Mouse (Mus musculus) heart, embryonic 15.5 days (tissue): ENCODE results near the gene Ciao2b. TPM values are rescaled to one million over a fixed set of nuclear protein-coding genes. Genes with fewer than 3 reads are reported as not detected.
A peak's percentile ranks its signal among the peaks of the same experiment; 100 is the strongest.
"Not testable (repeated sequence)": the region's sequence is repeated elsewhere in the genome, so short reads cannot be mapped to it uniquely, and the experiment has no call there.

Source experiments
- ATAC-seq: fragments of 200-750 bp; cut with Nextera tagmentation; replicated peaks from 2 replicates; pipeline ENCODE4 v1.8.0; 2017; ENCODE audit warnings: low read depth, moderate TSS enrichment; ENCODE audit not compliant: insufficient number of reproducible peaks, insufficient read depth, low FRiP score
- H3K27ac ChIP-seq: fragments of 300-500 bp; sonication (generic); 2 replicates; pipeline ENCODE4 v1.5.1; 2015; ENCODE audit warnings: mild to moderate bottlenecking, inconsistent platforms
- H3K27me3 ChIP-seq: fragments of 300-500 bp; sonication (generic); 2 replicates; pipeline ENCODE4 v1.6.1; 2015; ENCODE audit warnings: inconsistent platforms
- H3K36me3 ChIP-seq: fragments of 300-500 bp; sonication (generic); 2 replicates; pipeline ENCODE4 v1.6.1; 2015; ENCODE audit warnings: mild to moderate bottlenecking, inconsistent platforms
- H3K4me1 ChIP-seq: fragments of 300-500 bp; sonication (generic); replicated peaks from 2 replicates; pipeline ENCODE4 v1.6.1; 2015; ENCODE audit warnings: inconsistent platforms
- H3K4me2 ChIP-seq: fragments of 300-500 bp; sonication (generic); 2 replicates; pipeline ENCODE4 v1.6.1; 2015; ENCODE audit warnings: inconsistent platforms, mild to moderate bottlenecking, moderate library complexity
- H3K4me3 ChIP-seq: fragments of 300-500 bp; sonication (generic); 2 replicates; pipeline ENCODE4 v1.5.1; 2015; ENCODE audit warnings: mild to moderate bottlenecking, inconsistent platforms
- H3K9ac ChIP-seq: fragments of 300-500 bp; sonication (generic); 2 replicates; pipeline ENCODE4 v1.6.1; 2015; ENCODE audit warnings: mild to moderate bottlenecking, inconsistent platforms
- H3K9me3 ChIP-seq: fragments of 300-500 bp; sonication (generic); replicated peaks from 2 replicates; pipeline ENCODE4 v1.6.1; 2016; ENCODE audit warnings: inconsistent platforms
- WGBS: fragments of 180-500 bp; shearing (Covaris S2); methylation state at CpG from one replicate; pipeline ENCODE4 v1.1.7; 2015; ENCODE audit warnings: mixed read lengths; 5-methylcytosine and 5-hydroxymethylcytosine counted together
- polyA plus RNA-seq: library from polyadenylated mRNA; unstranded; fragments of >200 nt; fragmentation: Nextera tagmentation; extraction: Ambion mirVana; gene quantifications from 2 replicates; pipeline ENCODE4 v1.2.1, GENCODE M21; 2015

Gene Ciao2b
- 158 and 190 TPM in 2 replicates for polyA plus RNA-seq

DNA sequence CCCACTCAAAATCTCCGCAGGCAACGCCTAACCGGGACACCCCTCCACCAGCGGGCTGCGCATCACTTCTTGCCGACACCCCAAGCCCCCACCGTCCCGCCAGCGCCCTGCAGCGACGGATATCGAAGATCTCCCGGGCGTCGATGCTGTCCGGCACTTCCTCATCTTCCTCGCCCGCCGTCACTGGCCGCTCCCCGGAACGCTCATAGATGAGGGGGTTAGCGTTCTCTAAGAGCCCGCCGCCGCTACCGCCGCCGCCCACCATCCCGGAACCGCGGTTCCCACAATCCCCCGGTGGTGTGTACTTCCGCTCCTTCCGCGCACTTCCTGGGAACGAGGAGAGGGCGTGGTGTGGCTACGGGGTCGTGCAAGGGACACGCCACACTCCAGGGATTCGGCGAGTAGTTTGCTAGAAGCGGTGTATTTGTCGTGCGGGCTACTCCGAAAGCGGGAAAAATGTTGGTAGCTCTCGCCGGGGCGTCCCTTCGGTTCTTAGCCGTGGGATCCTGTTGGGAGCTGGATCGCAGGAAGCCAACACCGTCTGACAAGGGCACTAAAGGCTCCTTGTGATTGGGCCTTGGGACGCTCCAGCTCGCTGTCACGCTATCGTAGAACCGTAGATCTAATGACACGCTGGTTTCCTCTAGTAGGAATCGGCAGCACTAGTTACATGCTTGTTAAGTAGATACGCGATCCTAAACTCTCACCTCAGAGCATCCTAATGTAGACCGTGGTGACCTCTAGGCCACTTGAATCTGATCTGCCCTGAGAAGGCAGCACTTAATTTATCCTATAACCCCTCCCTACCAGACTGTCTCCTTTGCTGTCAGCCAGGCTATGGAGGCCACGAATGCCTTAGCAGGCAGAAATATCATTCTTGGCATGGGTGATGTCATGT, at the start of gene Ciao2b:
Gene Ciao2b, minus strand, starts transcription at position 540 of the 898 bp plus-strand sequence.
- H3K9me3 ChIP-seq, result no peaks in the 10 kb centered on the region
- peaks cover 19% of the 10 kb centered on the region for H3K4me1 ChIP-seq
- H3K4me3 ChIP-seq, result peak within 1 kb of the TSS; percentile 94
- H3K27me3 ChIP-seq, result no peaks in the 10 kb centered on the region
- H3K36me3 ChIP-seq, result peaks cover 21% of the 10 kb centered on the region; the same call in 1 of the 2 replicates
- peak; percentile 93 for ATAC-seq
- peak within 1 kb of the TSS; percentile 85 for H3K27ac ChIP-seq
- peak within 1 kb of the TSS; percentile 89 for H3K9ac ChIP-seq
- under 1% methylated on average over 66 of the region's 66 CpGs for WGBS
- H3K4me2 ChIP-seq, result peak within 1 kb of the TSS; percentile 89

DNA sequence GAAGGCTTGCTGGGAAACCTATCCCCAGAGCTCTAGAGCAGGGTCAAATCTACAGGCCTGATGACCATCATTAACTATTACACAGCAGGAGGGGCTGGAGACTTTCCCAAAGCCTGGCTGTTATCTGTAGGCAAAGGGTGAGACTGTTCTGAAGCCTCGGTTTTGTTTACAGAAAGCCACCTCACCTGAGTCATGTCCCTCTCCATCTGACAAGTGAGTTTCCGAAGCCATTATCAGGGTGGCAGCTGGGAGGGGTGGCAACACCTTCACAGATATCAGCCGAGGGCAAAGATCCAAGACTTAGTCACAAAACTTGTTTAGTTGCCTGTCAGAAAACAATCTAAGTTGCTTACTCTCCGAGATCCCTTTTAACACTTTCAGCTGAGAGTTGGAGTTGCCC, 46.7 kb upstream of the Ciao2b start:
- no peaks in the 10 kb centered on the region for H3K9me3 ChIP-seq
- no peak overlapping the region for H3K4me3 ChIP-seq
- no peaks in the 10 kb centered on the region for H3K27me3 ChIP-seq
- no peaks in the 10 kb centered on the region for H3K36me3 ChIP-seq
- WGBS, result 40% methylated on average over 4 of the region's 4 CpGs
- H3K4me2 ChIP-seq, result no peak overlapping the region
- ATAC-seq, result no peak
- no peak overlapping the region for H3K9ac ChIP-seq
- no peak overlapping the region for H3K27ac ChIP-seq
- H3K4me1 ChIP-seq, result no peaks in the 10 kb centered on the region

DNA sequence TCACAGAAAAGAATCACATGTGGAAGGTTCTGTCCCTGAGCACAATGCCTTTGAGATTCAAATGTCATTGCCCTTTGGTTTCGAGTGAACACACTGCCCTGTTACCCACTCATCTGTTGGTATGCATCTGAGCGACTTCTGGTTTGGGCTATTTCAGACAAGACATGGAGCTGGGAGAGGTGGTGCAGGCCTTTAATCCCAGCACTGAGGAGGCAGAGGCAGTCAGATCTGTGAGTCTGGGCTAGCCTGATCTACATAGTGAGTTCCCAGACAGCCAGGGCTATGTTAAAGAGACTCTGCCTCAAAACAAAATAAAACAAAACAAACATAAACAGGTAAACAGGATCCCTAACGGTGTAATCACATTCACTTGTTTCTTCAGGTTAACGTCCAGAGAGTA, 13.8 kb upstream of the Ciao2b start:
- Histone ChIP-seq H3K4me1 (no peaks in the 10 kb centered on the region), H3K4me2 (no peak overlapping the region), H3K27ac (no peak overlapping the region), H3K27me3 (0 out of 2 replicates have a peak, but pooled peaks cover 6% of the 10 kb centered on the region), H3K4me3 (no peak overlapping the region), H3K9me3 (no peaks in the 10 kb centered on the region), H3K36me3 (no peaks in the 10 kb centered on the region), H3K9ac (no peak overlapping the region)
- ATAC-seq, result no peak
- 70% methylated on average over 4 of the region's 4 CpGs for WGBS

DNA sequence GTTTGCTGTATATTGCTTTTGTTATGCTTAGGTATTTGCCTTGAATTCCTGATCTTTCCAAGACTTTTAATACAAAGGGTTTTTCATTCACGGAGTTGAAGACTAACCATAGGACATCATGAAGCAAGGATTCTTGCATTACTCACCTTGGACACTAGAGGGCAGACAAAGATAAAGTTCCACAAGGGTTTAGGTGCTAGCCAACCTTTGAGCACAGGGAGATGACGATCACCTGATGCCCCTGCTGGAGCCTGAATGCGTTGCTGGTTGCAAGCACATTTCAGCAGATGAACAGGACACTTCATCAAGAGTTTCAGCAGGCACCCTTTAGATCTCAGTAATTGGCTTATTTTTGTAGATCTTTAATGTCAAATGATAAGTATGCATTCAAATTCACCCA, 13.2 kb upstream of the Ciao2b start:
- Histone ChIP-seq H3K9me3 (no peaks in the 10 kb centered on the region), H3K4me2 (no peak overlapping the region), H3K36me3 (no peaks in the 10 kb centered on the region), H3K4me1 (no peaks in the 10 kb centered on the region), H3K27me3 (0 out of 2 replicates have a peak, but pooled peaks cover 6% of the 10 kb centered on the region), H3K27ac (no peak overlapping the region), H3K4me3 (no peak overlapping the region), H3K9ac (no peak overlapping the region)
- WGBS, result 4% methylated on average over 3 of the region's 3 CpGs
- ATAC-seq, result no peak; the same call in 1 of the 2 replicates

DNA sequence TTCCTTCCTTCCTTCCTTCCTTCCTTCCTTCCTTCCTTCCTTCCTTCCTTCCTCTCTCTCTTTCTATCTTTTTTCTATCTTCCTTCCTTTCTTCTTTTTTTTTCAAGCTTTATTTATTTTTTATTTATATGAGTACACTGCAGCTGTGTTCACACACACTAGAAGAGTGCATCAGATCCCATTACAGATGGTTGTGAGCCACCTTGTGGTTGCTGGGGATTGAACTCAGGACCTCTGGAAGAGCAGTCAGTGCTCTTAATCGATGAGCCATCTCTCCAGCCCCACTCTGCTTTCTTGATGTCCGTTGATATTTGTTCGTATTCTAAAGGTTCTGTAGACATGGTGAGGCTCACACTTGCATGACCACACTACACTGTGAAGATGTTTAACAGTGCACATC, 2.4 kb upstream of the Ciao2b start:
- not testable (repeated sequence) for H3K36me3 ChIP-seq, H3K27ac ChIP-seq, H3K9me3 ChIP-seq, H3K4me2 ChIP-seq, H3K4me3 ChIP-seq, H3K27me3 ChIP-seq, H3K9ac ChIP-seq, ATAC-seq
- peaks cover 19% of the 10 kb centered on the region for H3K4me1 ChIP-seq
- WGBS, result 54% methylated on average over 3 of the region's 3 CpGs

DNA sequence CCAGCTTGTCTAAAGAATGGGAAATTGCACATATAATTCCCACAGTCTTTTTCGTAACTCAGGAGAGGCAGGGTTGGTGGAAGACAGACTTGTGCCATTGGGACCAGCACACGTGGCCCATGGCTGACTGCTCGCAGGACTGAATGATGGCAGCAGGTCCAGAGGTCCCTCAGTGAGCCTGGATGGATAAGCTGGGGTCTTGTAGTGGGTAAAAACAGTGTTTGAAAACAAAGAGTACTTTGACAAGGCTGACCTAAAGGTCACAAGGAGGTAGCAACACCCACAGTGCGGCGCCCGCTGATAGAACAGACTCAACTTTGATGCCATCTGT, 524 bp upstream of the Ciao2b start:
- peaks cover 21% of the 10 kb centered on the region; the same call in 1 of the 2 replicates for H3K36me3 ChIP-seq
- peak overlapping the region; percentile 89 for H3K4me2 ChIP-seq
- no peak for ATAC-seq
- 77% methylated on average over 6 of the region's 6 CpGs for WGBS
- peak overlapping the region; percentile 85 for H3K27ac ChIP-seq
- no peaks in the 10 kb centered on the region for H3K9me3 ChIP-seq
- H3K4me1 ChIP-seq, result peaks cover 19% of the 10 kb centered on the region
- no peaks in the 10 kb centered on the region for H3K27me3 ChIP-seq
- H3K4me3 ChIP-seq, result peak overlapping the region; percentile 94
- H3K9ac ChIP-seq, result peak overlapping the region; percentile 89

DNA sequence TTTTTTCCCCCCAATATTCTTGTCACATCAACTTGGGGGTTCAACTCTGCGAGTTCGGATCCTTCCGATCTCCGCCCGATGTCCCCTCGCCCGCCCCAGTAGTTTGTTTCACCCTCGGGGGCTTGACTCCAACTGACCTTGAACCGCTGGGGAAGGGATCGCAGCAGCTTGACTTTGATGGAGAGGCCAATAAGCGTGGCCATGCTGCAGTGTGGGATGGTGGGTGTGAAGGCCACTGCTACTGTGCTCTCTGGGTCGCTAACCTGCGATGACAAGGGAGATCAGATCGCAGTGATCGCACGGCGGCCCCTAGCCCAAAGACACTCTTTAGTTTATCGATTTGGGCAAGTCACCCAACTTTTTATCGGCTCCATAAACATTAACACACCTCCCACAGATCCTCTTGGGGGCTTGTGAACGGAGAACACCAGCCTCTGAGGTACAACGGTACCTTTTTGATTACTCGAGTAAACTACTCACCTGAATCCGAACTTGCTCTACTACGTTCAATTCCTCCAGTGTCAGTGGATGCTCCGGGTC, 864 bp downstream of the Ciao2b start:
- Histone ChIP-seq H3K27ac (peak overlapping the region; percentile 85), H3K4me2 (peak overlapping the region; percentile 89), H3K36me3 (peaks cover 21% of the 10 kb centered on the region; the same call in 1 of the 2 replicates), H3K9me3 (no peaks in the 10 kb centered on the region), H3K4me3 (peak overlapping the region; percentile 94), H3K4me1 (peaks cover 19% of the 10 kb centered on the region), H3K9ac (peak overlapping the region; percentile 89), H3K27me3 (no peaks in the 10 kb centered on the region)
- 6% methylated on average over 25 of the region's 25 CpGs for WGBS
- ATAC-seq, result peak; percentile 16; the same call in 1 of the 2 replicates

DNA sequence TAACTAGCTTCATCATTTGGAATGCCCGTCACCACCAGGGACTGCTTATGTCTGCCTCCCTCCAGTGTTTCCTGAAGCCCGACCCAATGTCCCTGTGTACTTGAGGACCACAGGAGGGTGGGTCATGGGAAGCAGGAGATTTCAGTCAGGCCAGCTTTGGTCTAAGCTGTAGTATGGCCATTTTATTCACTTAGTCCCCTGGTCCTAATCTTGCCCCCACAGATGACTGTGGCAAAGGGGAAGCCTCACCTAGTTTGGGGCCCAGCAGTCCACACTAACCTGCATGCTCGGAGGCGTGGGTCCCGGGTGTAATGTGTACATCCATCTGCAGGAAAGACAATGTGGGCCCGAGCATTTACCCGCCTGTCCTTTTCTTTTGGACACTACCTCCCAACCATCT, 1.5 kb downstream of the Ciao2b start:
- peak overlapping the region; percentile 89 for H3K9ac ChIP-seq
- H3K4me1 ChIP-seq, result peaks cover 19% of the 10 kb centered on the region
- no peaks in the 10 kb centered on the region for H3K27me3 ChIP-seq
- WGBS, result 75% methylated on average over 7 of the region's 7 CpGs
- no peak for ATAC-seq
- H3K4me2 ChIP-seq, result peak overlapping the region; percentile 89
- peak overlapping the region; percentile 85 for H3K27ac ChIP-seq
- H3K9me3 ChIP-seq, result no peaks in the 10 kb centered on the region
- H3K36me3 ChIP-seq, result peaks cover 27% of the 10 kb centered on the region; the same call in 1 of the 2 replicates
- H3K4me3 ChIP-seq, result peak overlapping the region; percentile 94

DNA sequence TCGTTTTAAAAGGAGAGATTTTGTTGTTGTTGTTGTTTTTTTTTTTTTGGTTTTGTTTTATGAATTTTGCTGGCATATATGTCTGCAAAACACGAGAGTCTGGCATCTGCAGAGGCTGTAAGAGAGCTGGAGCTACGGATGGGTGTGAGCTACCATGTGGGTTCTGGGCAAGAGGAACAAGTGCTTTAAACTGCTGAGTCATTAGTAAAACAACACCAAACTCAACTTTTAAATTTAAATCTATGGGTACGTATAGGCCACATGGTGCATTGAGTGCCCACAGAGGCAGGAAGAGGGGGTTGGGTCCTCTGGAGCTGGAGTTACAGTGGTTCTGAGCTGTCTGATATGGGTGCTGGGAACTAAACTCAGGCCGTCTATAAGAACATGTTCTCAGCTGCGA, 3.8 kb downstream of the Ciao2b start:
- H3K4me1 ChIP-seq, result peaks cover 24% of the 10 kb centered on the region
- H3K4me3 ChIP-seq, result no peak overlapping the region
- H3K27me3 ChIP-seq, result no peaks in the 10 kb centered on the region
- H3K36me3 ChIP-seq, result peaks cover 32% of the 10 kb centered on the region; the same call in 1 of the 2 replicates
- ATAC-seq, result no peak
- H3K4me2 ChIP-seq, result no peak overlapping the region
- no peaks in the 10 kb centered on the region for H3K9me3 ChIP-seq
- no peak overlapping the region for H3K27ac ChIP-seq
- H3K9ac ChIP-seq, result no peak overlapping the region
- 90% methylated on average over 6 of the region's 6 CpGs for WGBS

DNA sequence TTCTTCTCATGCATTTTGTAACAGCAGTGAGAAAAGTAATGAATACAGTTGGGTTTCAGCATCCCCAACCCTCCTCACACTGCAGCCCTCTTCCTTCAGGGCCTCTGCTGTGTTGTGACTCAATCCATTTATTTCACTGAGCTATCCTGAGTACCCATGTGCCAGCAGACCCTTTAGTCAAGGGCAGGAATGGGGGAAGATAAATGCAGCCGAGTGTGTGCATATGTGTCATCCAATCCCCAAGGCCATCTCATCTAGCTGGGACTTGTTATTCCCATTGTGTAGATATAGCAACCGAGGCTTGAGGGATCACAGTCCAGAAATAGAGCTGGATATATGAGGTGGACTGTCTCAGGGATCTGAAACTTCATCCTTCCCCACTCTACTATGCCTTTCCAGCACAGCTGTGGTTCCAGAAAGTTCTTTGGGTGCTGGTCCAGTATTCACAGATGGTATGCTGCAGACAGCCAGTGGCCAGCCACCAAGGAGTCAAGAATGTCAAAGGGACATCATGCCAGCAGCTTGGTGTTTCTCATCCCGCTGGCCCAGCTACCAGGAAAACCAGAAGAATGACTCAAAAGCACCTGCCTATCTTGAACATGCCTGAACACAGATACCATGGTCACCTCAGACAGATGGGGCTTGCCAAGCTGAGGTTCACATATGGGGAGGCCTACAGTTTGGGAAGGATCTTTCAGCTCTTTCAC, 6.6 kb downstream of the Ciao2b start:
- peaks cover 23% of the 10 kb centered on the region for H3K4me1 ChIP-seq
- no peaks in the 10 kb centered on the region for H3K9me3 ChIP-seq
- no peak overlapping the region for H3K27ac ChIP-seq
- 85% methylated on average over 3 of the region's 3 CpGs for WGBS
- no peaks in the 10 kb centered on the region for H3K27me3 ChIP-seq
- ATAC-seq, result no peak
- no peak overlapping the region for H3K4me3 ChIP-seq
- H3K9ac ChIP-seq, result no peak overlapping the region
- peaks cover 32% of the 10 kb centered on the region; the same call in 1 of the 2 replicates for H3K36me3 ChIP-seq
- H3K4me2 ChIP-seq, result no peak overlapping the region

DNA sequence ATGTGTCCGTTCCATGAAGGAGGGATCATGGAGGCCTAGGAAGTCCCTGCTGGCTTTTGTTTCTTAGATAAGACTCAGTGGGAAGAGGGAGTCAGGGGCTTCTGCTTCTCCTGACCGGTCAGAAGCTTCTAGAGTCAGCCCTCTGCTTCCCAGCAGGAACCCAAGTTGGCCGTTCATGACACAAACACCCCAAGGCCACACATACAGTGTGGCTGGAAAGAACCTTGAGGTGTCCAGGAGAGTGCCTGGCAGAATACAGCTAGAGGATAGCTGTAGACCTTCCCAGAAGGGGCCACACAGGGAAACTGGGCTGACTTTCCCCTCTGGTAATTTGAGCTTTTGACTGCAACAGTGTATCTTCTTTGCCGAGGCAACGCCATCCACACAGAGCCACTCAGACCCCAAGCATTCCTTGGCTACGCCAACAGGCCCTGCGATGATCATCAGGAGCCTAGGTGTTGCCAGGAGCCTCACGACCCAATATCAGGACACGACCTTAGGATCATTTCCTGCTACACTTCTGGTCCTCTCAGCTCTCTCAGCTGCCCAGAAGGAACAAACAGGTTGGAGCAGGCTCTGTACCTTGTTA, 8.5 kb downstream of the Ciao2b start:
- no peaks in the 10 kb centered on the region for H3K9me3 ChIP-seq
- H3K4me3 ChIP-seq, result no peak overlapping the region
- no peaks in the 10 kb centered on the region for H3K27me3 ChIP-seq
- 38% methylated on average over 9 of the region's 9 CpGs for WGBS
- H3K36me3 ChIP-seq, result peaks cover 18% of the 10 kb centered on the region; the same call in 1 of the 2 replicates
- H3K4me2 ChIP-seq, result no peak overlapping the region
- H3K4me1 ChIP-seq, result peaks cover 37% of the 10 kb centered on the region
- ATAC-seq, result no peak
- 0 out of 2 replicates have a peak overlapping the region, but pooled peaks have one; percentile 10 for H3K9ac ChIP-seq
- H3K27ac ChIP-seq, result peak overlapping the region; percentile 95
